Mouse (Mus musculus): Measurements from ENCODE around the gene Tmem270. TPM values are rescaled to one million over a fixed set of nuclear protein-coding genes. Genes with fewer than 3 reads are reported as not detected.

The Tmem270 gene
- polyA plus RNA-seq, 1 experiment, result not detected

GRCm38 (mm10) chr5:134892717-134893116, 13.8 kb downstream of the Tmem270 start:
- Histone ChIP-seq H3K4me3 (ENCODE audit: insufficient read depth, low read length) (no peak overlapping the region), H3K27ac (ENCODE audit: insufficient read depth, low read depth, low read length) (no peak overlapping the region), H3K4me1 (ENCODE audit: control insufficient read depth, insufficient read depth, low read length) (no peaks in the 10 kb centered on the region)
- TF ChIP-seq CTCF (IDR thresholded peaks at IDR 0.05; ENCODE audit: low read depth, low read length) (no peak), POLR2A (IDR thresholded peaks at IDR 0.05; ENCODE audit: borderline replicate concordance, low read depth, low read length) (no peak)

- TF ChIP-seq CTCF (IDR thresholded peaks at IDR 0.05; ENCODE audit: low read depth, low read length) (no peak), POLR2A (IDR thresholded peaks at IDR 0.05; ENCODE audit: borderline replicate concordance, low read depth, low read length) (no peak)
- H3K27ac ChIP-seq (ENCODE audit: insufficient read depth, low read depth, low read length), result no peak overlapping the region
Measured at GRCm38 (mm10) chr5:134891552-134891951, 15.0 kb downstream of the Tmem270 start.

GRCm38 (mm10) chr5:134890601-134891054, 15.9 kb downstream of the Tmem270 start:
- Histone ChIP-seq H3K4me1 (ENCODE audit: control insufficient read depth, insufficient read depth, low read length) (no peaks in the 10 kb centered on the region), H3K4me3 (ENCODE audit: insufficient read depth, low read length) (no peak overlapping the region), H3K27ac (ENCODE audit: insufficient read depth, low read depth, low read length) (no peak overlapping the region)
- no peak for TF ChIP-seq POLR2A (IDR thresholded peaks at IDR 0.05; ENCODE audit: borderline replicate concordance, low read depth, low read length)
- TF ChIP-seq CTCF (IDR thresholded peaks at IDR 0.05; ENCODE audit: low read depth, low read length), result no peak

More at GRCm38 (mm10) chr5:134891552-134891951, 15.0 kb downstream of the Tmem270 start:
- no peak overlapping the region for H3K4me3 ChIP-seq (ENCODE audit: insufficient read depth, low read length)
- H3K4me1 ChIP-seq (ENCODE audit: control insufficient read depth, insufficient read depth, low read length), result no peaks in the 10 kb centered on the region

- no peak overlapping the region for H3K4me3 ChIP-seq (ENCODE audit: insufficient read depth, low read length)
- TF ChIP-seq POLR2A (IDR thresholded peaks at IDR 0.05; ENCODE audit: borderline replicate concordance, low read depth, low read length) (no peak), CTCF (IDR thresholded peaks at IDR 0.05; ENCODE audit: low read depth, low read length) (no peak)
- H3K27ac ChIP-seq (ENCODE audit: insufficient read depth, low read depth, low read length), result no peak overlapping the region
- no peaks in the 10 kb centered on the region for H3K4me1 ChIP-seq (ENCODE audit: control insufficient read depth, insufficient read depth, low read length)
Measured at GRCm38 (mm10) chr5:134888505-134888904, 18.0 kb downstream of the Tmem270 start.

- no peak overlapping the region for H3K27ac ChIP-seq (ENCODE audit: insufficient read depth, low read depth, low read length)
- H3K4me3 ChIP-seq (ENCODE audit: insufficient read depth, low read length), result no peak overlapping the region
- no peaks in the 10 kb centered on the region for H3K4me1 ChIP-seq (ENCODE audit: control insufficient read depth, insufficient read depth, low read length)
- TF ChIP-seq CTCF (IDR thresholded peaks at IDR 0.05; ENCODE audit: low read depth, low read length) (no peak), POLR2A (IDR thresholded peaks at IDR 0.05; ENCODE audit: borderline replicate concordance, low read depth, low read length) (no peak)
Measured at GRCm38 (mm10) chr5:134887447-134888335, 18.8 kb downstream of the Tmem270 start.

GRCm38 (mm10) chr5:134883077-134883476, 23.5 kb downstream of the Tmem270 start:
- Histone ChIP-seq H3K4me1 (ENCODE audit: control insufficient read depth, insufficient read depth, low read length) (no peaks in the 10 kb centered on the region), H3K4me3 (ENCODE audit: insufficient read depth, low read length) (no peak overlapping the region), H3K27ac (ENCODE audit: insufficient read depth, low read depth, low read length) (no peak overlapping the region)
- TF ChIP-seq CTCF (IDR thresholded peaks at IDR 0.05; ENCODE audit: low read depth, low read length) (no peak), POLR2A (IDR thresholded peaks at IDR 0.05; ENCODE audit: borderline replicate concordance, low read depth, low read length) (no peak)

- Histone ChIP-seq H3K4me3 (ENCODE audit: insufficient read depth, low read length) (no peak overlapping the region), H3K27ac (ENCODE audit: insufficient read depth, low read depth, low read length) (no peak overlapping the region), H3K4me1 (ENCODE audit: control insufficient read depth, insufficient read depth, low read length) (no peaks in the 10 kb centered on the region)
- TF ChIP-seq CTCF (IDR thresholded peaks at IDR 0.05; ENCODE audit: low read depth, low read length) (no peak), POLR2A (IDR thresholded peaks at IDR 0.05; ENCODE audit: borderline replicate concordance, low read depth, low read length) (no peak)
Measured at GRCm38 (mm10) chr5:134876801-134877200, 29.7 kb downstream of the Tmem270 start.

GRCm38 (mm10) chr5:134875245-134875644, 31.3 kb downstream of the Tmem270 start:
- H3K27ac ChIP-seq (ENCODE audit: insufficient read depth, low read depth, low read length), result no peak overlapping the region
- H3K4me3 ChIP-seq (ENCODE audit: insufficient read depth, low read length), result no peak overlapping the region
- TF ChIP-seq POLR2A (IDR thresholded peaks at IDR 0.05; ENCODE audit: borderline replicate concordance, low read depth, low read length) (no peak), CTCF (IDR thresholded peaks at IDR 0.05; ENCODE audit: low read depth, low read length) (no peak)
- no peaks in the 10 kb centered on the region for H3K4me1 ChIP-seq (ENCODE audit: control insufficient read depth, insufficient read depth, low read length)

GRCm38 (mm10) chr5:134873956-134874879, 32.3 kb downstream of the Tmem270 start:
- no peak for TF ChIP-seq POLR2A (IDR thresholded peaks at IDR 0.05; ENCODE audit: borderline replicate concordance, low read depth, low read length)
- no peak for TF ChIP-seq CTCF (IDR thresholded peaks at IDR 0.05; ENCODE audit: low read depth, low read length)
- Histone ChIP-seq H3K4me3 (ENCODE audit: insufficient read depth, low read length) (no peak overlapping the region), H3K4me1 (ENCODE audit: control insufficient read depth, insufficient read depth, low read length) (no peaks in the 10 kb centered on the region), H3K27ac (ENCODE audit: insufficient read depth, low read depth, low read length) (no peak overlapping the region)
